ENCODE assay signal across 18 mouse cellular contexts in the genomic region with DNA sequence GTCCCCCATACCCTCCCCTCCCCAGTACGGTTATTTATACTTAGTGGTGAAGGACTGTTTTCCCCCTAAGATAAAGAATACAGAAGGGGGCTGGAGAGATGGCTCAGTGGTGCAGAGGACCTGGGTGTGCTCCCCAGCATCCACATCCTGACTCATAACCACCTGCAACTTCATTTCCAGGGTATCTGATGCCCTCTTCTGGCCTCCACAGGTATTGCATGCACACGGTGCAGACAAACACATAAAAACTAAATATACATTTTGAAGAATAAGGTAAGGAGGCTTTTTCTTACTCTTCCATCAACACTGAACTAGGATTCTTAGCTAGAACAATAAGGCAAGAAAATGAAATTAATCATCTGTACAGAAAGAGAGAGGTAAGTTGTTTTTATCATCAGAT.
DNase-seq lines count a peak whose midpoint lies in the region; ATAC-seq and TF ChIP-seq lines count a peak whose summit lies in the region.
"Had no signal": no experiment of that assay in that cellular context is flagged by ENCODE, and none has a peak within 500 bp of the region (broad histone marks: within the 10 kb centered on the region; RNA-seq: fewer than 3 reads in every experiment).

No protein-coding gene starts in this region.

- no peak for ATAC-seq in intestine, postnatal 0 days
- ATAC-seq in intestine, embryonic 15.5 days, result no peak
- ATAC-seq in midbrain, postnatal 0 days (ENCODE audit: low FRiP score), result no peak
- no peak for ATAC-seq in midbrain, embryonic 15.5 days (replicated peaks)
- no peak for ATAC-seq in CD4-positive, CD25-positive, alpha-beta regulatory T cell, adult 4 months
- ATAC-seq: forebrain, embryonic 15.5 days; intestine, embryonic 16.5 days had no signal

- TF ChIP-seq CTCF in intestine, postnatal 0 days (IDR thresholded peaks at IDR 0.05; ENCODE audit: low read depth), result peak; percentile 51
- peak; percentile 55 for TF ChIP-seq CTCF in midbrain, postnatal 0 days (IDR thresholded peaks at IDR 0.05)
- peak; percentile 37 to 50 (median 43) for TF ChIP-seq CTCF in MEL (IDR thresholded peaks at IDR 0.05 in 2 of 3, conservative IDR thresholded peaks at IDR 0.05 in 1 of 3; ENCODE audit: control insufficient read depth in 1 of 3, insufficient read depth in 1 of 3, low read depth in 2 of 3, low read length in 3 of 3, poor library complexity in 1 of 3, severe bottlenecking in 1 of 3)

- H3K9me3 ChIP-seq in intestine, postnatal 0 days (ENCODE audit: control insufficient read depth), result no peaks in the 10 kb centered on the region
- H3K9me3 ChIP-seq in intestine, embryonic 15.5 days, result no peaks in the 10 kb centered on the region
- H3K9me3 ChIP-seq in midbrain, postnatal 0 days (ENCODE audit: low read length), result no peaks in the 10 kb centered on the region
- H3K9me3 ChIP-seq in midbrain, embryonic 15.5 days, result no peaks in the 10 kb centered on the region
- H3K9me3 ChIP-seq in MEL (replicated peaks; ENCODE audit: insufficient read depth, low read length), result no peaks in the 10 kb centered on the region
- H3K9me3 ChIP-seq: embryonic facial prominence, embryonic 15.5 days; forebrain, embryonic 15.5 days; midbrain, embryonic 12.5 days had no signal

- no peak overlapping the region for H3K4me2 ChIP-seq in intestine, postnatal 0 days (replicated peaks; ENCODE audit: low read depth)
- no peak overlapping the region for H3K4me2 ChIP-seq in intestine, embryonic 15.5 days (replicated peaks)
- H3K4me2 ChIP-seq in midbrain, postnatal 0 days (ENCODE audit: low read depth, low read length, poor library complexity, severe bottlenecking), result no peak overlapping the region
- no peak overlapping the region for H3K4me2 ChIP-seq in midbrain, embryonic 15.5 days
- H3K4me2 ChIP-seq: embryonic facial prominence, embryonic 15.5 days; forebrain, embryonic 15.5 days; heart, embryonic 11.5 days; limb, embryonic 13.5 days; midbrain, embryonic 12.5 days had no signal

- no peak for TF ChIP-seq POLR2A in MEL (IDR thresholded peaks at IDR 0.05; ENCODE audit: control insufficient read depth in 1 of 2, insufficient read depth in 1 of 2, low read depth in 1 of 2, low read length in 2 of 2, poor library complexity in 1 of 2)

- H3K4me3 ChIP-seq in intestine, postnatal 0 days (ENCODE audit: low read depth, low read length), result no peak overlapping the region
- H3K4me3 ChIP-seq in intestine, embryonic 15.5 days (replicated peaks), result no peak overlapping the region
- no peak overlapping the region for H3K4me3 ChIP-seq in midbrain, postnatal 0 days (ENCODE audit: low read depth, low read length)
- no peak overlapping the region for H3K4me3 ChIP-seq in midbrain, embryonic 15.5 days
- no peak overlapping the region for H3K4me3 ChIP-seq in MEL (ENCODE audit: control insufficient read depth in 1 of 2, insufficient read depth in 1 of 2, low read depth in 2 of 2, low read length in 2 of 2)
- H3K4me3 ChIP-seq: embryonic facial prominence, embryonic 15.5 days; forebrain, embryonic 15.5 days; limb, embryonic 13.5 days; midbrain, embryonic 12.5 days had no signal

- no peaks in the 10 kb centered on the region for H3K79me2 ChIP-seq in MEL (ENCODE audit: control insufficient read depth, insufficient read depth, low read length, poor library complexity)

- WGBS in intestine, postnatal 0 days, result 97% methylated on average over 2 of the region's 2 CpGs
- WGBS in intestine, embryonic 15.5 days, result 92% methylated on average over 2 of the region's 2 CpGs
- WGBS in midbrain, postnatal 0 days, result 98% methylated on average over 2 of the region's 2 CpGs
- WGBS in midbrain, embryonic 15.5 days, result 97% methylated on average over 2 of the region's 2 CpGs

- no peaks in the 10 kb centered on the region for H3K36me3 ChIP-seq in intestine, postnatal 0 days (ENCODE audit: control insufficient read depth, insufficient read depth)
- H3K36me3 ChIP-seq in intestine, embryonic 15.5 days, result peaks cover 3% of the 10 kb centered on the region; the same call in 1 of the 2 replicates
- peaks cover 18% of the 10 kb centered on the region for H3K36me3 ChIP-seq in midbrain, postnatal 0 days (ENCODE audit: insufficient read depth, low read length)
- no peaks in the 10 kb centered on the region for H3K36me3 ChIP-seq in midbrain, embryonic 15.5 days (replicated peaks)
- no peaks in the 10 kb centered on the region for H3K36me3 ChIP-seq in MEL (ENCODE audit: control insufficient read depth in 1 of 2, insufficient read depth in 2 of 2, low read length in 2 of 2)
- H3K36me3 ChIP-seq: forebrain, embryonic 15.5 days; midbrain, embryonic 12.5 days had no signal

- H3K27me3 ChIP-seq in intestine, postnatal 0 days (replicated peaks; ENCODE audit: control insufficient read depth, insufficient read depth, low read length), result no peaks in the 10 kb centered on the region
- H3K27me3 ChIP-seq in intestine, embryonic 15.5 days (replicated peaks), result no peaks in the 10 kb centered on the region
- H3K27me3 ChIP-seq in midbrain, postnatal 0 days (ENCODE audit: insufficient read depth, low read length), result no peaks in the 10 kb centered on the region
- H3K27me3 ChIP-seq in midbrain, embryonic 15.5 days (replicated peaks), result no peaks in the 10 kb centered on the region
- no peaks in the 10 kb centered on the region for H3K27me3 ChIP-seq in MEL (ENCODE audit: control insufficient read depth in 1 of 2, insufficient read depth in 2 of 2, low read length in 2 of 2)
- H3K27me3 ChIP-seq: embryonic facial prominence, embryonic 15.5 days; forebrain, embryonic 15.5 days; limb, embryonic 13.5 days; midbrain, embryonic 12.5 days had no signal

- peak; percentile 28 for TF ChIP-seq RAD21 in MEL (IDR thresholded peaks at IDR 0.05; ENCODE audit: low read depth, low read length)

- no peak overlapping the region for H3K27ac ChIP-seq in intestine, postnatal 0 days (ENCODE audit: low read depth, low read length)
- no peak overlapping the region for H3K27ac ChIP-seq in intestine, embryonic 15.5 days
- H3K27ac ChIP-seq in midbrain, postnatal 0 days (ENCODE audit: low read depth, low read length), result no peak overlapping the region
- no peak overlapping the region for H3K27ac ChIP-seq in midbrain, embryonic 15.5 days
- no peak overlapping the region for H3K27ac ChIP-seq in MEL (ENCODE audit: control insufficient read depth, low read depth, low read length)
- H3K27ac ChIP-seq: embryonic facial prominence, embryonic 15.5 days; forebrain, embryonic 15.5 days; limb, embryonic 13.5 days; midbrain, embryonic 12.5 days had no signal

- TF ChIP-seq EP300 in MEL (IDR thresholded peaks at IDR 0.05; ENCODE audit: low read depth in 1 of 2, low read length in 2 of 2), result no peak

- H3K9ac ChIP-seq in intestine, postnatal 0 days (ENCODE audit: low read depth, low read length), result no peak overlapping the region
- H3K9ac ChIP-seq in intestine, embryonic 15.5 days, result no peak overlapping the region
- H3K9ac ChIP-seq in midbrain, postnatal 0 days (replicated peaks; ENCODE audit: low read length, poor library complexity, severe bottlenecking), result no peak overlapping the region
- no peak overlapping the region for H3K9ac ChIP-seq in midbrain, embryonic 15.5 days
- no peak overlapping the region for H3K9ac ChIP-seq in MEL (ENCODE audit: control insufficient read depth, low read depth, low read length, poor library complexity, severe bottlenecking)
- H3K9ac ChIP-seq: embryonic facial prominence, embryonic 15.5 days; forebrain, embryonic 15.5 days; limb, embryonic 13.5 days; midbrain, embryonic 12.5 days had no signal

- no peaks in the 10 kb centered on the region for H3K4me1 ChIP-seq in intestine, postnatal 0 days (replicated peaks; ENCODE audit: control insufficient read depth, insufficient read depth, low read length)
- no peaks in the 10 kb centered on the region for H3K4me1 ChIP-seq in intestine, embryonic 15.5 days (replicated peaks)
- H3K4me1 ChIP-seq in midbrain, postnatal 0 days (ENCODE audit: insufficient read depth, low read length), result no peaks in the 10 kb centered on the region
- no peaks in the 10 kb centered on the region for H3K4me1 ChIP-seq in midbrain, embryonic 15.5 days
- no peaks in the 10 kb centered on the region for H3K4me1 ChIP-seq in MEL (ENCODE audit: control insufficient read depth in 1 of 2, insufficient read depth in 2 of 2, low read length in 2 of 2)
- H3K4me1 ChIP-seq: forebrain, embryonic 15.5 days; midbrain, embryonic 12.5 days had no signal

- no peak for DNase-seq in midbrain, postnatal 0 days (ENCODE audit: low spot score)
- peak; percentile 18 for DNase-seq in MEL (ENCODE audit: low read depth, low spot score)
- DNase-seq in adrenal gland, adult (ENCODE audit: inconsistent age in 2 of 2, low spot score in 1 of 2), result no peak
- DNase-seq: cerebellum, adult 18-20 months; gastrocnemius, postnatal 10 days; lung, postnatal 14 days; right cerebral cortex, postnatal 14 days; thymus, postnatal 25 days had no signal

TF ChIP-seq in MEL, 35 proteins besides CTCF, POLR2A, EP300 and RAD21:
- TF ChIP-seq SMC3 (IDR thresholded peaks at IDR 0.05; ENCODE audit: low read depth, low read length), result peak; percentile 22; the same call in 1 of the 2 replicates
- no peak for TF ChIP-seq E2F4 (IDR thresholded peaks at IDR 0.05; ENCODE audit: borderline replicate concordance, low read depth, low read length)
